Mouse (Mus musculus) neural tube, embryonic 13.5 days (tissue): Measurements from ENCODE around the gene Gjd3. TPM values are rescaled to one million over a fixed set of nuclear protein-coding genes. Genes with fewer than 3 reads are reported as not detected.
A peak's percentile ranks its signal among the peaks of the same experiment; 100 is the strongest.

Experiments
- ATAC-seq: fragments of 200-750 bp; cut with Nextera tagmentation; 2 replicates; pipeline ENCODE4 v1.8.0; 2017; ENCODE audit warnings: low read depth, mild to moderate bottlenecking, moderate TSS enrichment, moderate library complexity
- H3K27ac ChIP-seq: fragments of 300-500 bp; sonication (generic); replicated peaks from 2 replicates; pipeline ENCODE4 v1.5.1; 2015; ENCODE audit warnings: moderate library complexity, mild to moderate bottlenecking, inconsistent platforms
- H3K27me3 ChIP-seq: fragments of 300-500 bp; sonication (generic); 2 replicates; pipeline ENCODE4 v1.6.1; 2015; ENCODE audit warnings: mild to moderate bottlenecking, inconsistent platforms
- H3K36me3 ChIP-seq: fragments of 300-500 bp; sonication (generic); 2 replicates; pipeline ENCODE4 v1.6.1; 2015; ENCODE audit warnings: mild to moderate bottlenecking, inconsistent platforms
- H3K4me1 ChIP-seq: fragments of 300-500 bp; sonication (generic); replicated peaks from 2 replicates; pipeline ENCODE4 v1.6.1; 2015; ENCODE audit warnings: inconsistent platforms
- H3K4me2 ChIP-seq: fragments of 300-500 bp; sonication (generic); 2 replicates; pipeline ENCODE4 v1.6.1; 2015; ENCODE audit warnings: inconsistent platforms, mild to moderate bottlenecking, moderate library complexity
- H3K4me3 ChIP-seq: fragments of 300-500 bp; sonication (generic); 2 replicates; pipeline ENCODE4 v1.5.1; 2015; ENCODE audit warnings: mild to moderate bottlenecking, inconsistent platforms
- H3K9ac ChIP-seq: fragments of 300-500 bp; sonication (generic); 2 replicates; pipeline ENCODE4 v1.6.1; 2015; ENCODE audit warnings: moderate library complexity, mild to moderate bottlenecking, inconsistent platforms
- H3K9me3 ChIP-seq: fragments of 300-500 bp; sonication (generic); 2 replicates; pipeline ENCODE4 v1.6.1; 2016; ENCODE audit warnings: inconsistent platforms
- WGBS: fragments of 180-500 bp; shearing (Covaris S2); methylation state at CpG from one replicate; pipeline ENCODE4 v1.1.7; 2015; 5-methylcytosine and 5-hydroxymethylcytosine counted together
- polyA plus RNA-seq: library from polyadenylated mRNA; unstranded; fragments of >200 nt; fragmentation: Nextera tagmentation; extraction: Ambion mirVana; gene quantifications from 2 replicates; pipeline ENCODE4 v1.2.1, GENCODE M21; 2015

Gene Gjd3
- polyA plus RNA-seq, 1 experiment from 2014 or later = 1.4 TPM

GRCm38 (mm10) chr11:98941341-98941825 is 41.4 kb downstream of the Gjd3 start:
- Histone ChIP-seq H3K27ac (peak overlapping the region; percentile 93), H3K9me3 (no peaks in the 10 kb centered on the region), H3K36me3 (no peaks in the 10 kb centered on the region), H3K9ac (peak overlapping the region; percentile 76), H3K4me2 (peak overlapping the region; percentile 87), H3K27me3 (no peaks in the 10 kb centered on the region), H3K4me3 (peak overlapping the region; percentile 57), H3K4me1 (peaks cover 94% of the 10 kb centered on the region)
- no peak for ATAC-seq
- 5% methylated on average over 12 of the region's 12 CpGs for WGBS

DNA sequence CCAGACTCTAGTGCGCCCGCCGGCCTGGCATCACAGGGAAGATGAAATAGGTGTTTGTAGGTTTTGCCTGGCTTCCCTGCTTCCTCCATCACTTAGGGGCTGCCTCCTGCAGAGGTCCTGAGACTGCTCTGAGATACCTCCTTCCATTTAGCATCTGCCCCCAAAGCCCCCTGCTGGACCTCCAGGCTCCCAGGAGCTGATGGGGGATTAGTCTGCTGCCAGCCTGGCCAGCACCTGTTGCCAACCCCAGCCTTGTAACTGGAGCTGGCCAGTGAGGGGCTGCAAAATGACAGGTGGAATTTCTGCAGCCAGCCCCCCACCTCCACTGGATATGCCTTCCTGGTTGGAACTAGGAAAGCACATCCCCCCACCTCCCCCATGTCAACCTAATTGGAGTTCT is 42.0 kb downstream of the Gjd3 start:
- no peak for ATAC-seq
- peak overlapping the region; percentile 93 for H3K27ac ChIP-seq
- no peaks in the 10 kb centered on the region for H3K36me3 ChIP-seq
- peak overlapping the region; percentile 87 for H3K4me2 ChIP-seq
- no peaks in the 10 kb centered on the region for H3K9me3 ChIP-seq
- H3K27me3 ChIP-seq = no peaks in the 10 kb centered on the region
- 49% methylated on average over 3 of the region's 3 CpGs for WGBS
- H3K9ac ChIP-seq = peak overlapping the region; percentile 76
- H3K4me1 ChIP-seq = peaks cover 97% of the 10 kb centered on the region
- H3K4me3 ChIP-seq = peak overlapping the region; percentile 57

DNA sequence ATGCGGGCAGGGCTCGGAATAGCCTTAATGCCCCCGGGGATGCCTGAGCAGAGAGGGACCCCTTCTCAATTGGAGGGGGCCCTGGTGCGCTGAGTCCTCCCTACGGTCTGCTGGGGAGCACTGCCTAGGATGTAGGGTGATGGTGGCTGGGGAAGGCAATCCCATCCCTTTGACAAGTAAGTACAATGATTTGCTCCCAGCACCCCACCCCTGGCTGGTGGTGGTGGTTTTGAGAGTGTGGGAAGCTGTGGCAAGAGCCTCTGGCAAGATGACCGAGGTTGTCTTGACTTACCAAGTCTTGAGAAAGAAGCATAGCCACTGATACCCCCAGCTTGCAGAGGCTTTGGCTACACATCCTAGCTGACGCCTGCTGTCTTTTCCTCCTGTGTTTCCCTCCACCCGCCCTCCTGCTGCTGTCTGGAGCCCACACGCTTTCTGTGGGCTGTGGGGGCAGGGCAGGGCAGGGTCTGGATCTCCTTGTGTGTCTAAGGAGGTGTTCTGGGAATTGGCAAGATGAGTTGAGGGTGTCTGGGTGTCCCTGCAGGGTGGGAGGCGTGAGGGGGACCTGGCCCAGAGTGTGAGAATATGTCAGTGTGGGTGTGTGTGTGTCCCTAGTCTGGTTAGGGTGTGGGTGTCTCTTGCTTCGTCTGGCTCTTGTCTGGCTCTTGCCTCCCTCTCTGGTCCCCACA is 42.7 kb downstream of the Gjd3 start:
- Histone ChIP-seq H3K4me1 (peaks cover 90% of the 10 kb centered on the region), H3K36me3 (no peaks in the 10 kb centered on the region), H3K4me3 (peak overlapping the region; percentile 57; the same call in 1 of the 2 replicates), H3K4me2 (peak overlapping the region; percentile 87), H3K9me3 (no peaks in the 10 kb centered on the region), H3K27me3 (no peaks in the 10 kb centered on the region), H3K27ac (peak overlapping the region; percentile 93), H3K9ac (peak overlapping the region; percentile 76)
- WGBS = 61% methylated on average over 11 of the region's 11 CpGs
- no peak for ATAC-seq

GRCm38 (mm10) chr11:98939084-98939952 is 43.5 kb downstream of the Gjd3 start:
- Histone ChIP-seq H3K27me3 (no peaks in the 10 kb centered on the region), H3K4me1 (peaks cover 83% of the 10 kb centered on the region), H3K9me3 (no peaks in the 10 kb centered on the region), H3K4me3 (peak overlapping the region; percentile 57), H3K4me2 (peak overlapping the region; percentile 87), H3K9ac (peak overlapping the region; percentile 76), H3K27ac (peak overlapping the region; percentile 93), H3K36me3 (no peaks in the 10 kb centered on the region)
- no peak for ATAC-seq
- 53% methylated on average over 15 of the region's 15 CpGs for whole genome bisulfite sequencing

DNA sequence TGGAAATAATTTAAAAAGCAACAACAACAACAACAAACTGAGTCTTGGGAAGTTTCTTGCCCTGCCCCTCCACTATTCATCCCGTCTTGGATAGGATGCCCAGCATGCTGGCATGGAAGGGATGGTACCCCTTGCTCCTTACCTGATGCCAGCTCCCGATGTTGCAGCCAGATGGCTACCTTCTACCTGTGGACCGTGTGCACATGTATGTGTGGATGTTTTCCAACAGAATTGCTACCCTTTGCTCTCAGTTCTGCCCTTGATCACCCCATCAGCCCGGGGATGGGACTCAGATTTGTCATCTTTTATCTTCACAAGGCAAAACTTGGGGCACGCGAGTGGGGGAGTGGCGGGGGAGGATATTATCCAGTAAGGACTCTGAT is 44.1 kb downstream of the Gjd3 start:
- H3K27me3 ChIP-seq = no peaks in the 10 kb centered on the region
- H3K4me2 ChIP-seq = peak overlapping the region; percentile 87
- no peak for ATAC-seq
- H3K27ac ChIP-seq = 0 out of 2 replicates have a peak overlapping the region, but pooled peaks have one; percentile 74
- WGBS = 52% methylated on average over 7 of the region's 7 CpGs
- H3K4me3 ChIP-seq = peak overlapping the region; percentile 57
- H3K9ac ChIP-seq = peak overlapping the region; percentile 71
- peaks cover 76% of the 10 kb centered on the region for H3K4me1 ChIP-seq
- H3K36me3 ChIP-seq = no peaks in the 10 kb centered on the region
- no peaks in the 10 kb centered on the region for H3K9me3 ChIP-seq

GRCm38 (mm10) chr11:98937914-98938694 is 44.7 kb downstream of the Gjd3 start:
- Histone ChIP-seq H3K36me3 (no peaks in the 10 kb centered on the region), H3K27me3 (no peaks in the 10 kb centered on the region), H3K4me1 (peaks cover 76% of the 10 kb centered on the region), H3K4me2 (peak overlapping the region; percentile 87), H3K9ac (peak overlapping the region; percentile 71), H3K27ac (peak overlapping the region; percentile 74), H3K9me3 (no peaks in the 10 kb centered on the region), H3K4me3 (peak overlapping the region; percentile 57)
- ATAC-seq = peak; percentile 7
- under 1% methylated on average over 39 of the region's 39 CpGs for WGBS

GRCm38 (mm10) chr11:98937410-98937913 is 45.4 kb downstream of the Gjd3 start:
- Histone ChIP-seq H3K27me3 (no peaks in the 10 kb centered on the region), H3K4me3 (peak overlapping the region; percentile 57), H3K27ac (peak overlapping the region; percentile 74), H3K9me3 (no peaks in the 10 kb centered on the region), H3K36me3 (no peaks in the 10 kb centered on the region), H3K4me1 (peaks cover 76% of the 10 kb centered on the region), H3K4me2 (peak overlapping the region; percentile 87), H3K9ac (peak overlapping the region; percentile 71)
- WGBS = under 1% methylated on average over 34 of the region's 38 CpGs
- ATAC-seq = peak; percentile 87

- ATAC-seq = peak; percentile 28; the same call in 1 of the 2 replicates
These were observed 46.0 kb downstream of the Gjd3 start for GRCm38 (mm10) chr11:98936606-98937409.

GRCm38 (mm10) chr11:98936170-98936569 is 46.6 kb downstream of the Gjd3 start:
- H3K4me3 ChIP-seq = peak overlapping the region; percentile 57
- 2% methylated on average over 29 of the region's 29 CpGs for WGBS

More at GRCm38 (mm10) chr11:98936606-98937409, 46.0 kb downstream of the Gjd3 start:
- Histone ChIP-seq H3K27me3 (no peaks in the 10 kb centered on the region), H3K4me1 (peaks cover 76% of the 10 kb centered on the region), H3K36me3 (no peaks in the 10 kb centered on the region), H3K9me3 (no peaks in the 10 kb centered on the region), H3K27ac (peak overlapping the region; percentile 70), H3K9ac (peak overlapping the region; percentile 71), H3K4me2 (peak overlapping the region; percentile 87), H3K4me3 (peak overlapping the region; percentile 57)
- 4% methylated on average over 23 of the region's 23 CpGs for WGBS

DNA sequence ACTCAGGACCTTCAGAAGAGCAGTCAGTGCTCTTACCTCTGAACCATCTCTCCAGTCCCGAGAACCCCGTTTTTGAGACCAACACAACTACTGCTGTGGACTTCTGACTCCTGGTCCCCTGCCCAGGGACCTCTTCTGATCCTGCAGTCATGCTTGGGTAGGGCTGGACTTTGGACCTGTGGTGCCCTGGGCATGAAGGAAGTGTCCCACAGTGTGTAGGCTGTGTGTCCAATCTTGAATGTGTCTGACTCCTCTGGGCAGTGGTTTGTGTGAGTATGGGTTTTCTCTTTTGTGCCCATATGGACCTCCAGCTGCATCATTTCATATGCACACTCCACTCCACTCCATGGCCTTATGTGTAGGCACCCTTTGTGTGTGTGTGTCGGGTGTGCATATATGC is 47.7 kb downstream of the Gjd3 start:
- H3K27ac ChIP-seq = no peak overlapping the region
- H3K4me2 ChIP-seq = no peak overlapping the region
- no peak for ATAC-seq
- H3K9ac ChIP-seq = no peak overlapping the region
- H3K36me3 ChIP-seq = no peaks in the 10 kb centered on the region
- 92% methylated on average over 3 of the region's 3 CpGs for WGBS
- H3K27me3 ChIP-seq = no peaks in the 10 kb centered on the region
- no peak overlapping the region for H3K4me3 ChIP-seq
- no peaks in the 10 kb centered on the region for H3K9me3 ChIP-seq
- peaks cover 76% of the 10 kb centered on the region for H3K4me1 ChIP-seq

More at GRCm38 (mm10) chr11:98936170-98936569, 46.6 kb downstream of the Gjd3 start:
- Histone ChIP-seq H3K9me3 (no peaks in the 10 kb centered on the region), H3K4me2 (peak overlapping the region; percentile 87), H3K36me3 (no peaks in the 10 kb centered on the region), H3K4me1 (peaks cover 76% of the 10 kb centered on the region), H3K27ac (peak overlapping the region; percentile 70), H3K9ac (peak overlapping the region; percentile 71), H3K27me3 (no peaks in the 10 kb centered on the region)
- ATAC-seq = no peak

DNA sequence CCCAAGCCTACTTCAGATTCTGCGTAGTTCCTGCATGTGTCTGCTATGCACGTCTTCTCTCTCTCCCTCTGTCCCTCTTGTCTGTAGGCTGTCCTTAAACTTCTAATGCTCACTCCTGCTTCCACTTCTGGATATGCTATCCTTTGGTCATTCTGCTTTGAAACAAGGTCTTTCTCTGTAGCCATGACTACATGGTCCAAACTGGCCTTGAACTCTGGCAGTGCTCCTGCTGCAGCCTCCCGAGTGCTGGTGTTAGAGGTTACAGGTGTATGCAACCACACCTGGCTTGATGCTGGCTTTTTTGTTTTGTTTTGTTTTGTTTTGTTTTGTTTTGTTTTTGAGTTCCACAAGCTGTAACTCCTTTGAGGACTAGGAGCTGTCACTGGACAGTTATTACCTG is 48.4 kb downstream of the Gjd3 start:
- WGBS = 87% methylated on average over 3 of the region's 3 CpGs
- H3K4me1 ChIP-seq = peaks cover 76% of the 10 kb centered on the region
- H3K4me3 ChIP-seq = no peak overlapping the region
- H3K27ac ChIP-seq = no peak overlapping the region
- H3K27me3 ChIP-seq = no peaks in the 10 kb centered on the region
- H3K36me3 ChIP-seq = no peaks in the 10 kb centered on the region
- H3K4me2 ChIP-seq = no peak overlapping the region
- no peaks in the 10 kb centered on the region for H3K9me3 ChIP-seq
- ATAC-seq = no peak
- no peak overlapping the region for H3K9ac ChIP-seq
